Mouse (Mus musculus): ENCODE data around the gene Rab24.

Rab24 gene

GRCm38 (mm10) chr13:55328641-55329040 is 6.9 kb upstream of the Rab24 start:
- DNase-seq: no peak

GRCm38 (mm10) chr13:55328171-55328570 is 6.4 kb upstream of the Rab24 start:
- DNase-seq: no peak

GRCm38 (mm10) chr13:55327633-55328032 is 5.9 kb upstream of the Rab24 start:
- DNase-seq: peak; percentile 97

- DNase-seq: no peak
These were observed 5.4 kb upstream of the Rab24 start for GRCm38 (mm10) chr13:55327169-55327568.

- no peak for DNase-seq
These were observed 3.9 kb upstream of the Rab24 start for GRCm38 (mm10) chr13:55325596-55325995.

- no peak for DNase-seq
These were observed 532 bp upstream of the Rab24 start for GRCm38 (mm10) chr13:55322130-55322825.

- DNase-seq: no peak
These were observed 1.7 kb downstream of the Rab24 start, which contains the start of gene Prelid1 for GRCm38 (mm10) chr13:55319931-55320533. Prelid1 (plus strand) TSS chr13:55320500.

- no peak for DNase-seq
These were observed 3.4 kb downstream of the Rab24 start for GRCm38 (mm10) chr13:55318351-55318750.

- no peak for DNase-seq
These were observed 6.8 kb downstream of the Rab24 start for GRCm38 (mm10) chr13:55314891-55315412.

GRCm38 (mm10) chr13:55313051-55313450 is 8.7 kb downstream of the Rab24 start:
- no peak for DNase-seq

- DNase-seq: peak; percentile 52
These were observed 9.6 kb downstream of the Rab24 start for GRCm38 (mm10) chr13:55312028-55312630.

- no peak for DNase-seq
These were observed 20.8 kb downstream of the Rab24 start for GRCm38 (mm10) chr13:55300913-55301312.

- no peak for DNase-seq
These were observed 25.0 kb downstream of the Rab24 start for GRCm38 (mm10) chr13:55296760-55297159.

GRCm38 (mm10) chr13:55288854-55289253 is 32.9 kb downstream of the Rab24 start:
- no peak for DNase-seq

GRCm38 (mm10) chr13:55277646-55278045 is 44.1 kb downstream of the Rab24 start:
- DNase-seq: no peak

GRCm38 (mm10) chr13:55277203-55277602 is 44.5 kb downstream of the Rab24 start:
- DNase-seq: no peak
